Mouse (Mus musculus): Measurements from ENCODE around the gene Zfp697.

GRCm38 (mm10) chr3:98786551-98786950 is 404.3 kb downstream of the Zfp697 start:
- no peak for TF ChIP-seq GATA1 (IDR thresholded peaks at IDR 0.05; ENCODE audit: borderline replicate concordance, low read length)
- no peak for TF ChIP-seq FLI1 (IDR thresholded peaks at IDR 0.05; ENCODE audit: low read length)

Measured in megakaryocyte, embryonic 14.5 days (primary cell).